Mouse (Mus musculus): ENCODE results near the gene Nyx. TPM values are rescaled to one million over a fixed set of nuclear protein-coding genes. Genes with fewer than 3 reads are reported as not detected.

Nyx gene
- polyA plus RNA-seq, 1 experiment from 2014 or later, result not detected

DNA sequence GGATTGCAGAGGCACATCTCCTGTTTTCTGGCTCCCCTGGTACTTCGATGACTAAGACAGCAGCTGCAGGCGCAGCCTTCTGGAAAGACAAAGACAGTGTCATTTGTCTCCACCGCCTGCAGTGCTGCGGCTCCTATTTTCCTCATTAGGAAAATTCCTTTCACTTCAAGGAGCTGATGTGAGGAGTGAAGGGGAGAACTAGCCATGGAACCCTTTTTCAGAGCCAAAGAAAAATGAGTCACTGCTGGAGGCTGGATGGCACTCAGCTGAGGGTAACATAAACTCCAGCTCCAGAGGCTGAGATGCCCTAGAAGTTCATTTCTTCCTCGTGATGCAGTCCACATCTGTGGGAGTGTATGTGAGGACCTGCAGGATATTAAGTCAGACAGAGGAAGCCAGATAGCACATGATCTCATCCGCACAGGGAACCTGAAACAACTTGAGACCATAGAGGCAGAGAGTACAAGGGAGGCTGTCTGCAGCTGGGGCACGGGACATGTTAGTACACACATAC lies 37.0 kb downstream of the Nyx start:
- DNase-seq (ENCODE audit: low spot score) (no peak), ATAC-seq (ENCODE audit: insufficient number of reproducible peaks, low FRiP score, low TSS enrichment, low read depth) (no peak)
- Histone ChIP-seq H3K9ac (ENCODE audit: low read length) (no peak overlapping the region), H3K4me3 (ENCODE audit: low read depth, low read length) (no peak overlapping the region), H3K27ac (replicated peaks; ENCODE audit: low read depth, low read length) (no peak overlapping the region), H3K36me3 (ENCODE audit: control insufficient read depth, insufficient read depth, low read length) (no peaks in the 10 kb centered on the region), H3K4me2 (ENCODE audit: low read depth, severe bottlenecking) (no peak overlapping the region), H3K9me3 (ENCODE audit: control insufficient read depth, low read length) (no peaks in the 10 kb centered on the region), H3K4me1 (ENCODE audit: control insufficient read depth, insufficient read depth, low read length) (no peaks in the 10 kb centered on the region), H3K27me3 (ENCODE audit: control insufficient read depth, insufficient read depth, low read length) (no peaks in the 10 kb centered on the region)
- WGBS, result 67% methylated on average over 7 of the region's 7 CpGs

DNA sequence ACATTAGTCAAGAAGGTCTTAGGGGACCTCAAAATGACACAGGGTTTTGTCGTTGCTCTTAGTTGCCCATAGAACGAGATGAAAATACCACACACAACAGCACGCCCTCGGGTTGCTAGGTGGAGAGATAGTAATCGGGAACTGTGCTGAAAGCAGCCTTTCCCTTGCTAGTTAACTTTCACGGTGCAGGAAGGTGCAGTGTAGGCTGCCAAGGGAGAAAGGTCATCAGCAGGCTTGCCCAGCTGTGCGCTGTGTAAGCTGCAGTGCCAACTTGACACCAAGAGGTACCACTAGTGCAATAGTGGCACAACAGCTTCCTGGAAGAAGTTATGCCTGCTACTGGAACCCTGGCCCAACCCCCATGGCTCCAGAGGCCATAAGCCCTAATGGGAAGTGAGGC lies 38.5 kb downstream of the Nyx start:
- H3K27me3 ChIP-seq (ENCODE audit: control insufficient read depth, insufficient read depth, low read length), result no peaks in the 10 kb centered on the region
- no peak overlapping the region for H3K27ac ChIP-seq (replicated peaks; ENCODE audit: low read depth, low read length)
- H3K9ac ChIP-seq (ENCODE audit: low read length), result no peak overlapping the region
- H3K9me3 ChIP-seq (ENCODE audit: control insufficient read depth, low read length), result no peaks in the 10 kb centered on the region
- no peaks in the 10 kb centered on the region for H3K36me3 ChIP-seq (ENCODE audit: control insufficient read depth, insufficient read depth, low read length)
- DNase-seq (ENCODE audit: low spot score) (no peak), ATAC-seq (ENCODE audit: insufficient number of reproducible peaks, low FRiP score, low TSS enrichment, low read depth) (no peak)
- no peak overlapping the region for H3K4me3 ChIP-seq (ENCODE audit: low read depth, low read length)
- no peaks in the 10 kb centered on the region for H3K4me1 ChIP-seq (ENCODE audit: control insufficient read depth, insufficient read depth, low read length)
- H3K4me2 ChIP-seq (ENCODE audit: low read depth, severe bottlenecking), result no peak overlapping the region
- WGBS, result 93% methylated on average over 7 of the region's 7 CpGs

DNA sequence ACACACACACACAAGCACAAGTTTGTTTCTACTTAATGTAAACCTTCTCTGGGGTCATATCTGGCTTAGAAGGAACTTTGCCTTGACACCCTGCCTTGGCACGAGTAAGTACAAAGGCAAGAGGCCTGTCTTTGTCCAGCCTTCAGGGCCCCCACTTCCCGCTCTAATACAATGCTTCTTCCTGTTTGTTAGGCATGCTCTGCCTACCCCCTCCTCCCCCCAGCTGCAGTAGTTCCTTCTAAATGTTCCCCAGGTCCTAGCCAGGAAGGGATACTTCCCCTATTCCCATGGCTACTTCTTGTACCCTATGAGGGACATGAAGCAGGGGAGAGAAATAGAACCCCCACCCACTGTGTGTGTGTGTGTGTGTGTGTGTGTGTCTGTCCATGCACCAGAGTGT lies 40.5 kb downstream of the Nyx start:
- H3K36me3 ChIP-seq (ENCODE audit: control insufficient read depth, insufficient read depth, low read length), result no peaks in the 10 kb centered on the region
- H3K27ac ChIP-seq (replicated peaks; ENCODE audit: low read depth, low read length), result no peak overlapping the region
- ATAC-seq (ENCODE audit: insufficient number of reproducible peaks, low FRiP score, low TSS enrichment, low read depth) (no peak), DNase-seq (ENCODE audit: low spot score) (no peak)
- no peaks in the 10 kb centered on the region for H3K27me3 ChIP-seq (ENCODE audit: control insufficient read depth, insufficient read depth, low read length)
- H3K4me1 ChIP-seq (ENCODE audit: control insufficient read depth, insufficient read depth, low read length), result no peaks in the 10 kb centered on the region
- H3K4me2 ChIP-seq (ENCODE audit: low read depth, severe bottlenecking), result no peak overlapping the region
- WGBS, result 94% methylated on average over 2 of the region's 2 CpGs
- no peak overlapping the region for H3K4me3 ChIP-seq (ENCODE audit: low read depth, low read length)
- no peak overlapping the region for H3K9ac ChIP-seq (ENCODE audit: low read length)
- H3K9me3 ChIP-seq (ENCODE audit: control insufficient read depth, low read length), result no peaks in the 10 kb centered on the region

DNA sequence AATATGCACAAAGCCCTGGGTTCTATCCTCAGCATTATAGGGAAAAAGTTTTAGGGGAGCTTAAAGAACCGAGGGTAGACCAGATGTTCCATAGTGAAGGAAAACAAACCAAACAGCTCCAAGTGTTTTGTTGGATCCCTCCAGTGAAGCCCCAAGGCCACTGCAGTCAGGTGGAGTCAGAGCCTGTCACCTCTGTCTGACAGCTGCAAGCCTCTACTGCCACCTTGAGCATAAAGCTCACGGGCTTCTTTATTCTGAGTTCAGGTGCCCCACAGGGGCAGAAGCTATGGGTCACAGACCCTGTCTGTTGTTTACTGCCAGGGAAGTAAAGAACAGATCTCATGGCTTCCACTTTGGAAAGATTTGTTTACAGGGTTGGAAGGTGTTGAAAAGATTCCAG lies 47.2 kb downstream of the Nyx start:
- Histone ChIP-seq H3K27ac (replicated peaks; ENCODE audit: low read depth, low read length) (no peak overlapping the region), H3K36me3 (ENCODE audit: control insufficient read depth, insufficient read depth, low read length) (no peaks in the 10 kb centered on the region), H3K4me1 (ENCODE audit: control insufficient read depth, insufficient read depth, low read length) (no peaks in the 10 kb centered on the region), H3K4me2 (ENCODE audit: low read depth, severe bottlenecking) (no peak overlapping the region), H3K9ac (ENCODE audit: low read length) (no peak overlapping the region), H3K4me3 (ENCODE audit: low read depth, low read length) (no peak overlapping the region), H3K27me3 (ENCODE audit: control insufficient read depth, insufficient read depth, low read length) (no peaks in the 10 kb centered on the region), H3K9me3 (ENCODE audit: control insufficient read depth, low read length) (no peaks in the 10 kb centered on the region)
- 51% methylated on average over 2 of the region's 2 CpGs for WGBS
- ATAC-seq (ENCODE audit: insufficient number of reproducible peaks, low FRiP score, low TSS enrichment, low read depth), result no peak
- no peak for DNase-seq (ENCODE audit: low spot score)

DNA sequence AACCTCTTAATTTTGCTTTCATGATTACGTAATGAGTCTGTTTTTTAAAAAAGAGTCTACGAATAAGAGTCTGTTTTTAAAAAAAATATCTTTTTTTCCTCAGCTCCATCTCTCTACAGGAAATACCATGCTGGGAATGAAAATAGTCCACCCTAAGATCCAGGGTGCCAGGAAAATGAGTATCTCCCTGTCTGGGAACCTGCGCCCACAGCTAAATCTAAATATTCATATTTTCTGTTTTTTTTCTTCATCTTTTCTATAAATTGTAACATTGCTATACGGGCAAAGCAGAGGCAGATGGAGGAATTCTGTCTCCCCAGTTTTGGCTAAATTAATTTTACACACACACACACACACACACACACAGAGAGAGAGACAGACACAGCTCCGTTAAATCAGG lies 48.0 kb downstream of the Nyx start:
- no peaks in the 10 kb centered on the region for H3K27me3 ChIP-seq (ENCODE audit: control insufficient read depth, insufficient read depth, low read length)
- WGBS, result 91% methylated on average over 5 of the region's 5 CpGs

DNA sequence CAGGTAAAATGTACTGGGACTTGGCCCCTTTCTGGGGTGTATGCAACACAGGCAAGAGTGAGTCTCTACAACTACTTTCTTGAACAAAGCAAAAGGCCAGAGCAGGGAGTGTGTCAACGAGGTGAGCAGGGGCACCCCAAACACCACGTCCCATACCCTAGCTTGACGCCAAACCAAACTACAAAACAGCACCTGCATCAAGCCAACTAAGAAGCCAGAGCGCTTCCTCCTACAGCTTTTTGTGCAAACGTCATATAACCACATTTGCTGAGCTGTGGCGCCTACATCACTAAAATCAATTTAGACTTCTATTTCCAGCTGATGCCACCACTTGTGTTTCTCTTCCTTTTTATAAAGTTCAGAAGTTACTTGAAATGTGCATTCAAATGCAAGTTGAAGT lies 50.5 kb downstream of the Nyx start:
- Histone ChIP-seq H3K4me1 (ENCODE audit: control insufficient read depth, insufficient read depth, low read length) (no peaks in the 10 kb centered on the region), H3K4me3 (ENCODE audit: low read depth, low read length) (no peak overlapping the region), H3K27me3 (ENCODE audit: control insufficient read depth, insufficient read depth, low read length) (no peaks in the 10 kb centered on the region), H3K9ac (ENCODE audit: low read length) (no peak overlapping the region), H3K9me3 (ENCODE audit: control insufficient read depth, low read length) (no peaks in the 10 kb centered on the region), H3K36me3 (ENCODE audit: control insufficient read depth, insufficient read depth, low read length) (no peaks in the 10 kb centered on the region), H3K4me2 (ENCODE audit: low read depth, severe bottlenecking) (no peak overlapping the region), H3K27ac (replicated peaks; ENCODE audit: low read depth, low read length) (no peak overlapping the region)
- DNase-seq (ENCODE audit: low spot score) (no peak), ATAC-seq (ENCODE audit: insufficient number of reproducible peaks, low FRiP score, low TSS enrichment, low read depth) (no peak)
- WGBS, result 86% methylated on average over 6 of the region's 6 CpGs

More for the DNA sequence above, 48.0 kb downstream of the Nyx start:
- H3K36me3 ChIP-seq (ENCODE audit: control insufficient read depth, insufficient read depth, low read length), result no peaks in the 10 kb centered on the region
- no peak overlapping the region for H3K27ac ChIP-seq (replicated peaks; ENCODE audit: low read depth, low read length)
- no peak overlapping the region for H3K9ac ChIP-seq (ENCODE audit: low read length)
- no peak for ATAC-seq (ENCODE audit: insufficient number of reproducible peaks, low FRiP score, low TSS enrichment, low read depth)
- DNase-seq (ENCODE audit: low spot score), result no peak
- H3K9me3 ChIP-seq (ENCODE audit: control insufficient read depth, low read length), result no peaks in the 10 kb centered on the region
- H3K4me1 ChIP-seq (ENCODE audit: control insufficient read depth, insufficient read depth, low read length), result no peaks in the 10 kb centered on the region
- no peak overlapping the region for H3K4me3 ChIP-seq (ENCODE audit: low read depth, low read length)
- no peak overlapping the region for H3K4me2 ChIP-seq (ENCODE audit: low read depth, severe bottlenecking)

DNA sequence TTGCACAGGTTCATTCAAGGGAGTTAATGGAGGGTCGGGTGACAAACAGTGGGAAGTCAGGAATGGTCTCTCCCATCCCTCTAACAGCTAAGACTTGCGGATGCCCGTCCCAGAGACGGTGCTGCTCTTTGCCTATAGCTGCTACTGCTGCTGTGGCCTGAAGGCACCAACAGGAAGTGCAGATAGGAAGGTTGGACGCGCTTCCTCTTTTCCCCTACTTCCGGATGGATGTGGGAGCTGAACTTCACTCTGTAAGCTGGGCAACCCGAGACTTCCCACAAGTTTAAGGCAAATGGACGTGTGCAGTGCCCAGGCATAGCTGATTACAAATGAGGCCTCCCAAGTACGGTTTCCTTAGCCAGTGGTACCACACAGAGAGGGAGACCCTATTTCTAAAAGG lies 52.1 kb downstream of the Nyx start:
- no peak overlapping the region for H3K4me2 ChIP-seq (ENCODE audit: low read depth, severe bottlenecking)
- 84% methylated on average over 10 of the region's 10 CpGs for WGBS
- H3K27ac ChIP-seq (replicated peaks; ENCODE audit: low read depth, low read length), result no peak overlapping the region
- no peak for ATAC-seq (ENCODE audit: insufficient number of reproducible peaks, low FRiP score, low TSS enrichment, low read depth)
- H3K4me1 ChIP-seq (ENCODE audit: control insufficient read depth, insufficient read depth, low read length), result no peaks in the 10 kb centered on the region
- H3K27me3 ChIP-seq (ENCODE audit: control insufficient read depth, insufficient read depth, low read length), result no peaks in the 10 kb centered on the region
- H3K9me3 ChIP-seq (ENCODE audit: control insufficient read depth, low read length), result no peaks in the 10 kb centered on the region
- H3K4me3 ChIP-seq (ENCODE audit: low read depth, low read length), result no peak overlapping the region
- H3K36me3 ChIP-seq (ENCODE audit: control insufficient read depth, insufficient read depth, low read length), result no peaks in the 10 kb centered on the region
- DNase-seq (ENCODE audit: low spot score), result no peak
- H3K9ac ChIP-seq (ENCODE audit: low read length), result no peak overlapping the region

DNA sequence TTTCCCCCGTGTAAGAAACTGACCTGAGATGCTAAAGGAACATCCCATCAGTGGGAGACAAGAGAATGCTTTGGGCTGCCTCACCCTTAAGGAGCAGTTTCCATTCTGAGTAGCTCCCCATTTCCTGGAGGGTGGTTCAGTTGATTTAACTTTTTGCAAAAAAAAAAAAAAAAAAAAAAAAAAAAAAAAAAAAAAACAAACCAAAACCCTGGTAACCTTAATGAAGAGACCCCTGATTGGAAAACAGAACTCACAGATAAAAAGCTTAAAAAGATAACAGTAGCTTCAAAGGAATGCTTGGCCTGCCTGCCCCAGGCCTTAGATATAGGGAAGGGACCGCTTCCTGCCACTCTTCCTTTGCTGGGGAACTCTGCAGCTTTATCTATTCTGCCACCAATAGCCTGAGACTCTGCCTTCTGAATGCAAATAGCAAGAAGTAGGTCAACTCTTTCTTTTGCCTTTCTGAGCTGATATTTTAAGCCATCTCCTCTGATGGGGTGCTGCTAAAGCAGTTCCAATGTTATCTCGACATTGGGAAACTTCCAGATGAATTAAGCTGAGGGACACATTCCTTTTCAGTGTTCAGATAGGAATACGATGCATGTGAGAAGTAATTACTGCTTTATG lies 53.0 kb downstream of the Nyx start:
- no peaks in the 10 kb centered on the region for H3K9me3 ChIP-seq (ENCODE audit: control insufficient read depth, low read length)
- no peak for DNase-seq (ENCODE audit: low spot score)
- no peak overlapping the region for H3K4me2 ChIP-seq (ENCODE audit: low read depth, severe bottlenecking)
- no peak overlapping the region for H3K27ac ChIP-seq (replicated peaks; ENCODE audit: low read depth, low read length)
- no peaks in the 10 kb centered on the region for H3K36me3 ChIP-seq (ENCODE audit: control insufficient read depth, insufficient read depth, low read length)
- H3K4me3 ChIP-seq (ENCODE audit: low read depth, low read length), result no peak overlapping the region
- no peaks in the 10 kb centered on the region for H3K27me3 ChIP-seq (ENCODE audit: control insufficient read depth, insufficient read depth, low read length)
- no peak for ATAC-seq (ENCODE audit: insufficient number of reproducible peaks, low FRiP score, low TSS enrichment, low read depth)
- no peak overlapping the region for H3K9ac ChIP-seq (ENCODE audit: low read length)
- no peaks in the 10 kb centered on the region for H3K4me1 ChIP-seq (ENCODE audit: control insufficient read depth, insufficient read depth, low read length)
- WGBS, result 83% methylated on average over 4 of the region's 4 CpGs

DNA sequence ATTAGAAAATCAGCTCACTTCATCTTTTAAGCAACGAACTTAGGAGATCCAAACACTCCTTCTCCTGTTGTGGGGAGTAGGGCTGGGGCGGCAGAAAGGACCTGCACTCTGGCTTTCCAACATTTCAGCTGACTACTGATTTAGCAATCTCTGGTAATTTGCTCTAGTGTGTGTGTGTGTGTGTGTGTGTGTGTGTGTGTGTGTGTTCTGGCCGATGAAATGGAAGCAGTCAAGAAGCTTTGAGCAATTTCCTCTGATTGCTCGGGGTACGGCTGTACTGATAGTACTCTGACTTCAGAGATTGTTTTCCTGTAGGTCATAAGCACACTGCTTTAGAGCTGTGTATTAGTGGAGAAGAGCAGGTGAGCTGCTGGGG lies 53.5 kb downstream of the Nyx start:
- 88% methylated on average over 5 of the region's 5 CpGs for WGBS
- Histone ChIP-seq H3K27ac (replicated peaks; ENCODE audit: low read depth, low read length) (no peak overlapping the region), H3K36me3 (ENCODE audit: control insufficient read depth, insufficient read depth, low read length) (no peaks in the 10 kb centered on the region), H3K4me2 (ENCODE audit: low read depth, severe bottlenecking) (no peak overlapping the region), H3K27me3 (ENCODE audit: control insufficient read depth, insufficient read depth, low read length) (no peaks in the 10 kb centered on the region), H3K9ac (ENCODE audit: low read length) (no peak overlapping the region), H3K9me3 (ENCODE audit: control insufficient read depth, low read length) (no peaks in the 10 kb centered on the region), H3K4me3 (ENCODE audit: low read depth, low read length) (no peak overlapping the region), H3K4me1 (ENCODE audit: control insufficient read depth, insufficient read depth, low read length) (no peaks in the 10 kb centered on the region)
- ATAC-seq (ENCODE audit: insufficient number of reproducible peaks, low FRiP score, low TSS enrichment, low read depth) (no peak), DNase-seq (ENCODE audit: low spot score) (no peak)
